Mouse (Mus musculus) liver, adult 2 months (tissue): ENCODE results near the gene Nt5c2.

Experiments used
- CTCF ChIP-seq: fragments of 200-500 bp; IDR thresholded peaks from 2 replicates; pipeline ENCODE4 v1.5.1; 2011; ENCODE audit warnings: low read depth, low read length, control low read depth
- POLR2A ChIP-seq: fragments of 200-500 bp; IDR thresholded peaks from 2 replicates; pipeline ENCODE4 v1.6.1; 2011; ENCODE audit warnings: low read length, control low read depth; ENCODE audit not compliant: insufficient read depth; ENCODE audit errors: extremely low read depth

- no peak for TF ChIP-seq POLR2A
- TF ChIP-seq CTCF: no peak
Measured at GRCm38 (mm10) chr19:46926951-46927350, 88.0 kb downstream of the Nt5c2 start.
